Mouse (Mus musculus) E14TG2a.4 (cell line): ENCODE data around the gene Foxp1.

ENCODE experiments used
- CTCF ChIP-seq: conservative IDR thresholded peaks from 2 replicates; pipeline ENCODE4 v1.5.1; 2014; ENCODE audit warnings: low read length
- NANOG ChIP-seq: IDR thresholded peaks from 2 replicates; pipeline ENCODE4 v1.6.1; 2014; ENCODE audit warnings: borderline replicate concordance, low read length, mixed read lengths

GRCm38 (mm10) chr6:99043932-99044664, 478.4 kb downstream of the Foxp1 start:
- no peak for TF ChIP-seq CTCF
- TF ChIP-seq NANOG = no peak
